Mouse (Mus musculus): ENCODE measurements around the gene Gpr37l1. TPM values are rescaled to one million over a fixed set of nuclear protein-coding genes. Genes with fewer than 3 reads are reported as not detected.
A peak's percentile ranks its signal among the peaks of the same experiment; 100 is the strongest.
"Not testable (repeated sequence)": the region's sequence is repeated elsewhere in the genome, so short reads cannot be mapped to it uniquely, and the experiment has no call there.

The Gpr37l1 gene
- total RNA-seq (2021) = 1 to 10 TPM; 1.3 to 1.7 TPM
- long read RNA-seq, experiment 1, transcript Gpr37l1-201 (2 exons, 2,269 nt) = major isoform, 9 of 10 reads
- long read RNA-seq, experiment 1, partial matches to known transcripts = 0 of 10 reads
- long read RNA-seq, experiment 1, other reads (novel, unspliced or antisense) = 1 of 10 reads
- long read RNA-seq, experiment 2, partial matches to known transcripts = 0 of 1 reads
- long read RNA-seq, experiment 2, other reads (novel, unspliced or antisense) = 0 of 1 reads

DNA sequence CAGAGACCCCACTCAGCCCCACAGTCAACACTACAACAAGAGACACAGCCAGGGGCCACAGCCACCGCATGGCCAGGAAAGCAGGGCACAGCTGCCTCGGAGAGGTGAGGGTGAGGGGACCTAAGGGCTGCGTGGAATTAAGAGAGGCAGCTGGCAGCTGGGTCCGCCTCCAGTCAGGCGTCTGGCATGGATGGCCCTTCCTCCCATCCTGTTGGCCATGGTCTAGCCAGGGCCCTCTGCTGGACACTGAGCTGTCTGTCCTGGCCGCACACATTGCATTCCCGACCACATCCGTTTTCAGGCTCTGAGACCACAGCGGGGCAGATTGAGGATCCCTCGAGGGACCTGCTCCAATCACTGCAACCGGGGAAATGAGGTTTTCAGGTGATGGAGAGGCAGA lies at the start of gene Gpr37l1:
Gpr37l1 (minus strand) TSS at position 247 of the 400 bp plus-strand sequence.
- DNase-seq (ENCODE audit: low spot score in 2 of 2) = no peak

GRCm38 (mm10) chr1:135213772-135214640 lies 46.5 kb upstream of the Gpr37l1 start:
- DNase-seq (ENCODE audit: low spot score in 2 of 2) = no peak

- DNase-seq (ENCODE audit: low spot score in 2 of 2) = no peak
These were observed 42.9 kb upstream of the Gpr37l1 start for GRCm38 (mm10) chr1:135210421-135210820.

- DNase-seq (ENCODE audit: low spot score in 2 of 2) = no peak
These were observed 41.2 kb upstream of the Gpr37l1 start for GRCm38 (mm10) chr1:135208716-135209115.

- no peak for DNase-seq (ENCODE audit: low spot score in 2 of 2)
These were observed 39.3 kb upstream of the Gpr37l1 start for GRCm38 (mm10) chr1:135206586-135207339.

DNA sequence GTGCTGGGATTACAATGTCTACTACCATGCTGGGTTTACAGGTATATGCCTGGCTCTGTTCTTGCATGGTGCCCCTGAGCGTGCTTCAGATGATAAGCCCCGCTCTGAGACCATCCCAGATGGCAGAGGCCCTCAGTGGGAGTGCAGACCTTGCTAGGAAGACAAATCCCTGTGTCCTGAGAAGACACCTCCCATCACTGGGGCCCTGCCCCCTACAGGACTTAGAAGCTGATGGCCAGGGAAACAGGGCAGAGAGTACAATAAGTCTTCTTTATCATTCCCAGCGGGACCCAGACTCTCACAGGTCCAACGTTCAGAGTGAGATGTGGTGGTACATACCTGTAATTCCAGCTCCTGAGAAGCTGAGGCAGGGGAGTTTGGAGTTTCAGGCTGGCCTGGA lies 37.8 kb upstream of the Gpr37l1 start:
- DNase-seq (ENCODE audit: low spot score in 2 of 2) = no peak

DNA sequence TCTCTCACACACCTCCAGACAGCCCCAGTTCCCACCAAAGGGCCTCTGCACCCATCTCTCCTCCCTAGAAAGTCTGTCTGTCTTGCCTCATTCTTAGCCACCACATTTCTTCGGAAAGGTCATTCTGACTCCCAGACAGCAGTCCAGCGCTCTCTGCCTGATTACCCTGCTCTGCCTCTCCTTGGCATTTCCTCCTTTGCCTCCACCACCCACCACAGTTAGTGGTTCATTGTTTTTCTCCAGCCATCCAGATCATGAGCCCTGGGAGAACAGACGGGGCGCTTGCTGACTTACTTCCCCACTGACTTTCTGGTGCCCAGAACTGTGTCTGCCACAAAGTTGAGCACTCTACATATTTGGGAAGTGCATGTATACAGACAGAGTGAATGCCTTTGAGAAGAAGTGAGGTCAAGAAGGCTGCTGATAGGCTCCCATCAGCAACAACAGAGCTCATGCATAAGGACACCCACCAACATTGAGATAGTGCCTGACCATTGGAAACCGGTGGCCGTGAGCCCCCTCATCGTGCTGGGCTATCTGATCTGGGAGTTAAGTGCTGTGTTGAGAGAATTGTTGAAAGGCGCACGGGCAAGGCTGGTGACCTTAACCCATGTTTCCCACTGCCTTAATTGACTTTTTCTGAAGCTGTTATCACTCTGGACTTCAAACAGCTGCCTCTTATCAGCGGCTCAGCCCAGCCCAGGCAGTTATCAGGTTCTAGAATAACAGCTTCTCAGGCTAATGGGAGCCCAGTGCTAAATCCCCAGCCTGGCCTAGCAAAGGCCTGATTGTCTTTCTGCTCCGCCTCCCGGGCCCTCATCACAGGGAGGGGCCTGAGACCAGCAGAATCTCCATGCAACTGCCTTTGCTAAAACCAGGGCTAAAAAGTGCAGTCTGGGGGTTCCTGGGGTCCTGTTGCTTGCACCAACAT lies 37.0 kb upstream of the Gpr37l1 start:
- no peak for DNase-seq (ENCODE audit: low spot score in 2 of 2)

GRCm38 (mm10) chr1:135200400-135200799 lies 32.9 kb upstream of the Gpr37l1 start:
- no peak for DNase-seq (ENCODE audit: low spot score in 2 of 2)

GRCm38 (mm10) chr1:135199014-135199819 lies 31.7 kb upstream of the Gpr37l1 start:
- DNase-seq (ENCODE audit: low spot score in 2 of 2) = no peak

- no peak for DNase-seq (ENCODE audit: low spot score in 2 of 2)
These were observed 30.9 kb upstream of the Gpr37l1 start for GRCm38 (mm10) chr1:135198412-135198811.

GRCm38 (mm10) chr1:135195907-135196440 lies 28.5 kb upstream of the Gpr37l1 start:
- peak in 1 of 2 experiments; percentile 43 for DNase-seq (ENCODE audit: low spot score in 2 of 2)

GRCm38 (mm10) chr1:135194335-135194734 lies 26.9 kb upstream of the Gpr37l1 start:
- DNase-seq (ENCODE audit: low spot score in 2 of 2) = not testable (repeated sequence)

- no peak for DNase-seq (ENCODE audit: low spot score in 2 of 2)
These were observed 21.7 kb upstream of the Gpr37l1 start for GRCm38 (mm10) chr1:135189186-135189585.

- DNase-seq (ENCODE audit: low spot score in 2 of 2) = peak in 1 of 2 experiments; percentile 64
These were observed 20.7 kb upstream of the Gpr37l1 start for GRCm38 (mm10) chr1:135188197-135188596.

- not testable (repeated sequence) for DNase-seq (ENCODE audit: low spot score in 2 of 2)
These were observed 19.5 kb upstream of the Gpr37l1 start for GRCm38 (mm10) chr1:135187016-135187415.

DNA sequence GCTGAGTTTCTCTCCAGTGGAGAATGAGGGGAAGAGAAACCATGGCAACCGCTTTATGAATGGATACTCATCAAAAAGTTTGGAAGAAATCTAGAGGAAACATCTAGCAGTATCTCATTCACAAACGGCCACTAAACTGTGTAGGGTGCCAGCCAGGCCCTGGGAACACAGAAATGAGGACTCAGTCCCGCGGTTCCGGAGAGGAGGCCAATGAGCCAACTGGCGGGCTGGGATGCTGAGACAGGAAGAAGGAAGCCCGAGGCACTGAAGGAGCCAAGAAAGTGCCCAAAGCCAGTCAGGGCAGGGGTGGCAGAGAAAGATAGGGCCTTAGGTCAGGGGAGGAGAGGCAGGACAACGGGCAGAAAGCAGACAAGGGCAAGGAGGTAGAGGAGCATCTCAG lies 18.9 kb upstream of the Gpr37l1 start:
- no peak for DNase-seq (ENCODE audit: low spot score in 2 of 2)

- no peak for DNase-seq (ENCODE audit: low spot score in 2 of 2)
These were observed 18.5 kb upstream of the Gpr37l1 start for GRCm38 (mm10) chr1:135185936-135186335.

- no peak for DNase-seq (ENCODE audit: low spot score in 2 of 2)
These were observed 16.6 kb upstream of the Gpr37l1 start for GRCm38 (mm10) chr1:135183941-135184570.

- DNase-seq (ENCODE audit: low spot score in 2 of 2) = no peak
These were observed 16.0 kb upstream of the Gpr37l1 start for GRCm38 (mm10) chr1:135183448-135183847.
